Mouse (Mus musculus) right cerebral cortex, postnatal 36 days (tissue): Measurements from ENCODE around the gene Tac4.
A peak's percentile ranks its signal among the peaks of the same experiment; 100 is the strongest.

Experiments
- DNase-seq, 2 experiments: peaks; one replicate each; pipeline ENCODE4 v3.0.0; 2022; ENCODE audit warnings: low spot score in 2 of 2, mixed read lengths in 1 of 2

Gene Tac4

GRCm38 (mm10) chr11:95261178-95261751 is at the start of gene Tac4:
Gene Tac4 (plus strand): TSS chr11:95261529.
- no peak for DNase-seq

- no peak for DNase-seq
Observed at GRCm38 (mm10) chr11:95213607-95214006, 47.7 kb upstream of the Tac4 start.

GRCm38 (mm10) chr11:95214305-95214704 is 47.0 kb upstream of the Tac4 start:
- no peak for DNase-seq

- no peak for DNase-seq
Observed at GRCm38 (mm10) chr11:95216193-95216592, 45.1 kb upstream of the Tac4 start.

GRCm38 (mm10) chr11:95219111-95219510 is 42.2 kb upstream of the Tac4 start:
- no peak for DNase-seq

- DNase-seq: no peak
Observed at GRCm38 (mm10) chr11:95223473-95223872, 37.9 kb upstream of the Tac4 start.

GRCm38 (mm10) chr11:95224124-95224893 is 37.0 kb upstream of the Tac4 start:
- DNase-seq: no peak

GRCm38 (mm10) chr11:95225448-95225847 is 35.9 kb upstream of the Tac4 start:
- DNase-seq: no peak

- no peak for DNase-seq
Observed at GRCm38 (mm10) chr11:95227467-95227866, 33.9 kb upstream of the Tac4 start.

GRCm38 (mm10) chr11:95231688-95232328 is 29.5 kb upstream of the Tac4 start:
- DNase-seq: peak; percentile 14 to 33

GRCm38 (mm10) chr11:95232329-95232696 is 29.0 kb upstream of the Tac4 start:
- no peak for DNase-seq

- no peak for DNase-seq
Observed at GRCm38 (mm10) chr11:95238477-95238876, 22.9 kb upstream of the Tac4 start.

GRCm38 (mm10) chr11:95242653-95243052 is 18.7 kb upstream of the Tac4 start:
- no peak for DNase-seq

- DNase-seq: no peak
Observed at GRCm38 (mm10) chr11:95245456-95245855, 15.9 kb upstream of the Tac4 start.

- DNase-seq: no peak
Observed at GRCm38 (mm10) chr11:95247065-95247464, 14.3 kb upstream of the Tac4 start.

- no peak for DNase-seq
Observed at GRCm38 (mm10) chr11:95250110-95250509, 11.2 kb upstream of the Tac4 start.

- peak; percentile 47 to 50 for DNase-seq
Observed at GRCm38 (mm10) chr11:95251295-95251694, 10.0 kb upstream of the Tac4 start.

- no peak for DNase-seq
Observed at GRCm38 (mm10) chr11:95252104-95252503, 9.2 kb upstream of the Tac4 start.

- DNase-seq: no peak
Observed at GRCm38 (mm10) chr11:95254165-95254564, 7.2 kb upstream of the Tac4 start.

- DNase-seq: no peak
Observed at GRCm38 (mm10) chr11:95255747-95256146, 5.6 kb upstream of the Tac4 start.

GRCm38 (mm10) chr11:95257930-95258329 is 3.4 kb upstream of the Tac4 start:
- DNase-seq: no peak

GRCm38 (mm10) chr11:95258490-95258889 is 2.8 kb upstream of the Tac4 start:
- peak; percentile 21 to 22 for DNase-seq
